Mouse (Mus musculus) brain, embryonic 18.5 days (tissue): ENCODE data around the gene Pex11b.
"Not testable (repeated sequence)": the region's sequence is repeated elsewhere in the genome, so short reads cannot be mapped to it uniquely, and the experiment has no call there.

ENCODE experiments used
- DNase-seq: peaks from one replicate; pipeline ENCODE4 v3.0.0-alpha.2; 2012; ENCODE audit warnings: low read depth, low spot score

The Pex11b gene

DNA sequence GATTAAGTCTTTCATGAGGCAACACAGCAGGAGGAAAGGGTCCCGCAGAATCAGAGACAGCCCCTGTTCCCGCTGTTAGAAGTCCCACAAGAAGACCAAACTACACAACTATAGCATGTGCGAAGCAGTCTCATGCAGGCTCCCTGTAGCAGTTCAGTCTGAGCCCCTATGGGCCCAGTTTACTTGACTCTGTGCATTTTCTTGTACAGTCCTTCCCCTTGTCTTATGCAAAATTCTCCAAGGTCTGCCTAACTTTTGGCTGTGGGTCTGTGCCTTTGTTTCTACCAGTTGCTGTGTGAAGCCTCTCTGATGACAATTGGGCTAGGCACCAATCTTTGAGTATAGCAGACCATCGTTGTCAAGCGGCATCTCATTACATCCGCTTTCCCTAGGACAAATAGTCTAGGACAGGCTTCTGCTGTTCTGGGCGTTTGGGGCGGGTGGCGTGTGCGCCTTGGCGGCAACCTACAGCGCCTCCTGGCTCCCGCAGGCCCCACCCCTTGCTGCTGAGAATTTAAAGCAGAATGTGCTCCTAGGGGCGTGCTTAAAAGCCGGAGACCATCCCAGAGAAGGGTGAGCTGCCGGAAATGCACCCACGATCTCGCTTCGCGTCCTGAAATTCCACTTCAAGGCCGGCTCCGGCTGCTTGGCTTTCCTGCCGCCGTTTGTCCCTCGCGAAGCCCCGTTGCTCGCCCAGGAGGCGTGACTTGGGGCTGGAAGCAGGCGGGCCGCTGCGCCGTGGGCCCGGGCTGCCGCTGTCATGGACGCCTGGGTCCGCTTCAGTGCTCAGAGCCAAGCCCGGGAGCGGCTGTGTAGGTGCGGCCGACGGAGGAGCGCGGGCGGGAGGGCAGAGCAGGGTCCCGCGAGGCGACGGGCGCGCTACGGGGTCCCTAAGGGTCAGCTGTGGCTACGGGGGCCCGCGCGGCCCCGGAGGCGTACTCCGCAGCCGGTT, at the start of gene Pex11b, which contains the start of gene Gm42957:
TSS of gene Pex11b (plus strand) at position 449 of the 952 bp plus-strand sequence.
TSS of gene Gm42957 (plus strand) at position 547 of the 952 bp plus-strand sequence.
- DNase-seq: peak; percentile 70

DNA sequence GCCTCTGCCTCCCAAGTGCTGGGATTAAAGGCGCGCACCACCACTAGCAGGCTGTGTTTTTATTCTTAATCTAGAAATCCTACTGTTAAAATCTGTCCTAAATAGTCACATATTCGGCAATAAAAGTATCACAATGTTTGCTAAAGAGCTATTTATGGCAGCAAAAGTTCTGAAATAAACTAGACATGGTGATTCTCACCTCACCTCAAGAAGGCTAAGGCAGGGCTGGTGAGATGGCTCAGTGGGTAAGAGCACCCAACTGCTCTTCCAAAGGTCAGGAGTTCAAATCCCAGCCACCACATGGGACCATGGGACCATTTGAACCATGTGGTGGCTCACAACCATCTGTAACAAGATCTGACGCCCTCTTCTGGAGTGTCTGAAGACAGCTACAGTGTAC, 44.5 kb upstream of the Pex11b start:
- DNase-seq: no peak

DNA sequence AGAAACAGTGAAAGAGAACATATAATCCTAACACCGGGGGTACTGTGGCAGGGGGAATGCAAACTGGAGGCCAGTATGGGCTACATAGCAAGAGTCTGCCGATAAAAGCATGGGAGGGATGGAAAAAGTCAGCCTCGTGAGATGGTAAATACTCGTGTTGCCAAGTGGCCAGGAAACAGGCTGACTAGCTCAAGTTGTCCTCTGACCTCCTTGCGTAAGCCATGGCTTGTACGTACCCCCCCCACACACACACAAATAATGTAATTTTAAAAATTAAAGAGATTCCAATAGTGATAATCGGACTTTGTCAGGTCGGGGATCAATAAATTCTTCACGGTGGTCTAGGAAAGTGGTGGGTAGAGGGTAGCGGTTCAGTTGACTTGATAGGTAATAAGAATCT, 41.8 kb upstream of the Pex11b start:
- DNase-seq: no peak

GRCm38 (mm10) chr3:96593790-96594560, 41.2 kb upstream of the Pex11b start, which contains the start of gene Polr3gl:
Gene Polr3gl, minus strand, starts transcription at chr3:96594181.
- peak; percentile 90 for DNase-seq

GRCm38 (mm10) chr3:96594851-96595250, 40.3 kb upstream of the Pex11b start:
- DNase-seq: no peak

- DNase-seq: no peak
Observed at GRCm38 (mm10) chr3:96595661-96596060, 39.5 kb upstream of the Pex11b start.

GRCm38 (mm10) chr3:96596228-96596707, 38.9 kb upstream of the Pex11b start, which contains the start of gene Ankrd34a:
Gene Ankrd34a, plus strand, starts transcription at chr3:96596636.
- DNase-seq: no peak

DNA sequence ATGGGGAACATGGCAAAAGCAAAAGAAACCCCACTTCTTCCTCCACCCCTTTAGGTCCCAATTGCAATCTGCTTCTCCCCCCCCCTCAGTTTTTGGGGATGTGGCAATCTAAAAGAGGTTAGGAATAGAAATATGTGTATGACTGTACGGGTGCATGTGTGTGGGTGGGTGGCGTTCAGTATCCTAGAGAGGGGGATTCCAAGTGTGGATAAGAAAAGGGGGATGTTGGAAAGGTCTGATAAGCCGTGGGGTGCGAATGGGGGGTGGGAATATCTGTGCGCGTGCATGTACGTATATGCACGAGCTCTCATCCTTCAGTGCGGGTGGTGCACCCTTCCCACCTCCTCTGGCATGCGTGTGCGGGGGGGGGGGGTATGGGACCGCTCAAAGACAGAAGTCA, 38.3 kb upstream of the Pex11b start:
- DNase-seq: no peak

DNA sequence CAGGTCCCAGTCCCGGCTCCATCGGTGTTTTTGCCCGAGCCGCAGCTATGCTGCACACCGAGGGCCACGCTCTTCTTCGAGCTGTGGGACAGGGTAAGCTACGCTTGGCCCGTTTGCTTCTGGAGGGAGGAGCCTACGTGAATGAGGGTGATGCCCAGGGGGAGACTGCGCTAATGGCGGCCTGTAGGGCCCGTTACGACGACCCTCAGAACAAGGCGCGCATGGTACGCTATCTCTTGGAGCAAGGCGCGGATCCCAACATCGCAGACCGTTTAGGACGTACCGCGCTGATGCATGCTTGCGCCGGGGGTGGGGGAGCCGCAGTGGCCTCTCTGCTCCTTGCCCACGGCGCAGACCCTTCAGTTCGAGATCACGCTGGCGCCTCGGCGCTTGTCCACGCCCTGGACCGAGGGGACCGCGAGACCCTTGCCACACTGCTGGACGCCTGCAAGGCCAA, 37.7 kb upstream of the Pex11b start:
- DNase-seq: no peak

DNA sequence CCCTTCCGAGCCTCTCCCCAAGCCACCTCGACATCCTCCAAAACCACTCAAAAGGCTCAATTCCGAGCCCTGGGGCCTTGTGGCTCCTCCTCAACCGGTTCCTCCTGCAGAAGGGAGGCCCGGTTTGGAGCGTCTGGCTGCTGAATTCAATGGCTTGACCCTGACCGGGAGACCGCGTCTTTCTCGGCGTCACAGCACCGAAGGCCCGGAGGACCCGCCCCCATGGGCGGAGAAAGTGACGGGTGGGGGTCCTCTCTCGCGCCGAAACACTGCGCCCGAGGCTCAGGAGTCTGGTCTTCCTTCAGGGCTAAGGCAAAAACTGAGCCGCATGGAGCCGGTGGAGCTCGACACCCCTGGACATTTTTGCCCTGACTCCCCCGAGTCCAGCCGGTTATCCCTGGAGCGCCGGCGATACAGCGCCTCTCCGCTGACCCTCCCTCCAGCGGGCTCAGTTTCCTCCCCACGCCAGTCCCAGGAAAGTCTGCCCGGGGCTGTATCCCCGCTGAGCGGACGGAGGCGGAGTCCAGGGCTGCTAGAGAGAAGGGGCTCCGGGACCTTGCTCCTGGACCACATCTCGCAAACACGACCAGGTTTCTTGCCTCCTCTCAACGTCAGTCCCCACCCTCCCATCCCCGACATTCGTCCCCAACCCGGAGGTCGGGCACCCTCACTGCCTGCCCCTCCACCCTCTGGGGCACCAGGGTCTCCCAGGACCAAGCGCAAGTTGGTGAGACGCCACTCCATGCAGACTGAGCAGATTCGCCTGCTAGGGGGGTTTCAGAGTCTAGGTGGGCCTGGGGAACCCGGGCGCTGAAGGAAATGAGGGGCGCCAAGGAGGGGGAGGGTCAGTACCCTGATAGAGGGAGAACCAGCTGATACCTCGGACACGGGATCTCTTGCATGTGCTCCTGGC, 36.8 kb upstream of the Pex11b start:
- no peak for DNase-seq

DNA sequence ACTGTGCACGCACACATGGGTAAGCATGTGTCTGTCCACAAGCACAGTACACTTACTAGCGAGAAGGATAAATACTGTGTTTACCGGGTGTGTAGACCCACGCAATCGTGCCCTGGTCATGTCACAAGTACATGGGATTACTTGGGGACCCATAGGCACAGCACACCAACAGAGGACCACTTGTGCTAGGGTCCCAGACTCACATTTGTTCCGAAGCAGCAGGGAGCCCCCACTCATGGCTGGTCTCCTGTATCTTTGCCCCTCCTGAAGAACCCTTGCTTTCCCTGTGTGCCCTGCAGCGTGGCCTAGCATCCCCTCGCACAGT, 36.1 kb upstream of the Pex11b start:
- DNase-seq: no peak

DNA sequence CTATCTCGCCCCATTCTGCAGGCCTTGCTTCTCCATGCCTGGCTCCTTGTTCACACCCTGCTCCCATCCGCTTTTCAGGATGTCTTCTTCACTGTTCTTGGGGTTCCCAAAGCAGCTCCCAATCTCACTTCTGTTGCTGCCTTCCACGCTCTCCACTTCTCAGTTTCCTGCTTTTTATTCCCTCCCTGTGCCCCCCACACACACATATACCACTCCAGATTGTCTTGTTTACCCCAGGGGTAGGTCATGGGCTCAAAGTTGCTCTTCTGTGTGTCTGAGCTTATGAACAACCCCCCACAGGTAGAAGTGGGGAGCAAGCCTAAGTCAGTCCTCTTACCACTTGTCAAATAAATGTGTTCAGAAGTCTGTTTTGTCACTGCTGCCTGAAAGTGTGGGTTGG, 35.8 kb upstream of the Pex11b start:
- DNase-seq: no peak

GRCm38 (mm10) chr3:96600639-96601250, 34.4 kb upstream of the Pex11b start, which contains the start of gene Lix1l:
Gene Lix1l, plus strand, starts transcription at chr3:96601149.
- peak; percentile 95 for DNase-seq

DNA sequence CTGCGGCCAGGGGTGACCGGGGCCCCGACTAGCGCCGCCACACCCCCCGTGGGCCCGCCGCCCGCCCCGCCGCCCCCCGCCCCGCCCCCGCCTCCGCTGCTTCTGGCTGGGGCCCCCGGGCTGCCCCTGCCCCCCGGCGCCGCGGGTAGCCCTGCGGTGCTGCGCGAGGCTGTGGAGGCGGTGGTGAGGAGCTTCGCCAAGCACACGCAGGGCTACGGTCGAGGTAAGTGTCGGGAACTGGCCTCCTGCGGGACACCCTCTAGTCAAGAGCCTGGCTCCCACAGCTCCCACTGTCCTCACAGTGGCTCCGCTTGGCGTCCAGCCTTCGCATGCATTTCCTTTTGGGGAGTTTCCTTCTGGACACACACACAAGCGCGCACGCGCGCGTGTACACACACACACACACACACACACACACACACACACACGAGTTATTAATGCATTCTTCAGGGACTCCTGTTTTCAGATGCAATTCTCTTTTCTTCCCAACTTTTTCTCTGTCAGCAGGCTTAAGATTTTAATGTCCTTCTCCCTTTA, 33.9 kb upstream of the Pex11b start:
- no peak for DNase-seq

- no peak for DNase-seq
Observed at GRCm38 (mm10) chr3:96601941-96602703, 33.1 kb upstream of the Pex11b start.

- no peak for DNase-seq
Observed at GRCm38 (mm10) chr3:96602704-96603084, 32.5 kb upstream of the Pex11b start.

- DNase-seq: no peak
Observed at GRCm38 (mm10) chr3:96603311-96603710, 31.9 kb upstream of the Pex11b start.

DNA sequence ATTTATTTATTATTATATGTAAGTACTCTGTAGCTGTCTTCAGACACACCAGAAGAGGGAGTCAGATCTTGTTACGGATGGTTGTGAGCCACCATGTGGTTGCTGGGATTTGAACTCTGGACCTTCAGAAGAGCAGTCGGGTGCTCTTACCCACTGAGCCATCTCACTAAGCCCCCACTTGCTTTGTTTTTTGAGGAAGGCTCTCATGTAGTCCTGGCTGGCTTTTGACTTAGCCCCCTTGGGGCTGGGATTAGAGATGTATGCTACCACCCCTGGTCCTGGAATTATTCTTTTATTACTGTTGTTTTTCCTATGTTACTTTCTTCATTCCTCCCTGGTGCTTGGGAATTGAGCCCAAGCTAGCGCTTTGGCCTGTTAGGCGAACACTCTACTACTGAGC, 29.2 kb upstream of the Pex11b start:
- DNase-seq: not testable (repeated sequence)

GRCm38 (mm10) chr3:96606618-96607017, 28.6 kb upstream of the Pex11b start:
- no peak for DNase-seq

DNA sequence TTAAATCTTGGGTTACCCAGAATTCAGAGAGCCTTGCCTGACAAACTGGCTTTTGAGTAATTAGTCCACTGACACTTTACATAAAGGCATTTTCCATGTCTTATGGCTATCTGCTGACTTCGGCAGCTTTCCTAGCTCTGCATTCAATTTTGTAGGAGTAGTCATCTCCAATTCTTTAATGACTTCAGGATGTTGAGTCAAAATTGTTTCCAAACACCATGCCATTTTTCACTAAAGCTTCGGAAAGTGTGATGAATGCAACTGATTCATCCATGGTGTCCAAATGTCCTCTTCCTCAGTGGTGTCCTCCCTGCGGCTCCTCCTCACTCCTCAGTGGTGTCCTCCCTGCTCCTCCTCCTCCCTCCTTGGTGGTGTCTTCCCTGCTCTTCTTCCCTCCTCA, 17.2 kb upstream of the Pex11b start:
- DNase-seq: no peak
